Mouse (Mus musculus): ENCODE measurements at regions not wholly inside any gene's neighbourhood (a gene's known extent, or its start where the extent isn't known, plus 50 kb on each side); places are given as distances from the start of the nearest gene placed in this dataset.

DNA sequence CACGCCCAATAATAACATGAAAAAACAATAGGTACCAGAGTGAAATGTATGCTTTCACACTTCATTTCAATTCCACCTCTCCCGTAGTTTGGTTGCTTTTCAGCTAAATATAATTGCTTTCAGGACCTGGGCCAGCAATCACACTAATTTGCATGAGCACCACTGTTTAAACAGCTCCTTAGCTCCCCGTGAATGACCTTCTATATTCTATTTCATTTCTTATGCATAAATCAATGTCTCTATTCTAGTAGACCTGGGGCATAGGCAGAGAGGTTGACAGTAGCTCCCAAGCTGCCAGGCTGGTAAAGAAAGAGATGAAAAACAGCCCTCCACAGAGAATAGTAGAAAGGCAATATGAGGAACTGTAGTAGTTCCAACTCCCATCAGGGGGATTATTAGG, 117.7 kb upstream of the Dlx6 start:
- TF ChIP-seq POLR2A (IDR thresholded peaks at IDR 0.05; ENCODE audit: control insufficient read depth in 1 of 2, insufficient read depth in 1 of 2, low read depth in 1 of 2, low read length in 2 of 2, poor library complexity in 1 of 2) (no peak), MAFK (IDR thresholded peaks at IDR 0.05; ENCODE audit: borderline replicate concordance, low read depth, low read length) (no peak), NELFE (IDR thresholded peaks at IDR 0.05; ENCODE audit: low read depth, low read length) (no peak), POLR2AphosphoS2 (IDR thresholded peaks at IDR 0.05; ENCODE audit: low read length) (no peak), TAL1 (IDR thresholded peaks at IDR 0.05; ENCODE audit: low read length) (no peak), E2F4 (IDR thresholded peaks at IDR 0.05; ENCODE audit: borderline replicate concordance, low read depth, low read length) (no peak), CTCF (IDR thresholded peaks at IDR 0.05 in 2 of 3, conservative IDR thresholded peaks at IDR 0.05 in 1 of 3; ENCODE audit: control insufficient read depth in 1 of 3, insufficient read depth in 1 of 3, low read depth in 2 of 3, low read length in 3 of 3, poor library complexity in 1 of 3, severe bottlenecking in 1 of 3) (no peak), EP300 (IDR thresholded peaks at IDR 0.05; ENCODE audit: low read depth in 1 of 2, low read length in 2 of 2) (no peak), MAZ (IDR thresholded peaks at IDR 0.05; ENCODE audit: low read depth, low read length) (no peak), MAX (IDR thresholded peaks at IDR 0.05; ENCODE audit: low read length) (no peak), BHLHE40 (IDR thresholded peaks at IDR 0.05; ENCODE audit: borderline replicate concordance, low read depth, low read length) (no peak)
